ENCODE assay signal across 23 mouse cellular contexts in genomic region chr12:58827864-58828263, GRCm38 (mm10).
"Had no signal": no experiment of that assay in that cellular context is flagged by ENCODE, and none has a peak within 500 bp of the region (broad histone marks: within the 10 kb centered on the region; RNA-seq: fewer than 3 reads in every experiment).

No protein-coding gene starts in this region.

- H3K4me2 ChIP-seq: kidney, embryonic 15.5 days; limb, embryonic 12.5 days; limb, embryonic 15.5 days; liver, embryonic 11.5 days; liver, embryonic 15.5 days; midbrain, embryonic 11.5 days; neural tube, embryonic 12.5 days; neural tube, embryonic 15.5 days; stomach, embryonic 15.5 days had no signal

- H3K9me3 ChIP-seq: kidney, embryonic 15.5 days; limb, embryonic 12.5 days; limb, embryonic 15.5 days; liver, embryonic 15.5 days; neural tube, embryonic 12.5 days; neural tube, embryonic 15.5 days; stomach, embryonic 15.5 days had no signal

- DNase-seq: kidney, adult 8-10 months; kidney, postnatal 14 days; kidney, postnatal 4 days; left cerebral cortex, postnatal 4 days; lung, adult 2 months; lung, postnatal 14 days; lung, postnatal 4 days; midbrain, embryonic 14.5 days; right cerebral cortex, adult 18-20 months; right cerebral cortex, postnatal 14 days; right cerebral cortex, postnatal 4 days; spleen, adult 18-20 months; thymus, adult 18-20 months; thymus, postnatal 36 days had no signal

- H3K27me3 ChIP-seq: kidney, embryonic 15.5 days; limb, embryonic 12.5 days; limb, embryonic 15.5 days; liver, embryonic 15.5 days; neural tube, embryonic 12.5 days; neural tube, embryonic 15.5 days; stomach, embryonic 15.5 days had no signal

- H3K27ac ChIP-seq: kidney, embryonic 15.5 days; limb, embryonic 12.5 days; limb, embryonic 15.5 days; liver, embryonic 15.5 days; neural tube, embryonic 12.5 days; neural tube, embryonic 15.5 days; stomach, embryonic 15.5 days had no signal

- H3K9ac ChIP-seq: kidney, embryonic 15.5 days; limb, embryonic 12.5 days; limb, embryonic 15.5 days; liver, embryonic 15.5 days; neural tube, embryonic 12.5 days; neural tube, embryonic 15.5 days; stomach, embryonic 15.5 days had no signal

- H3K36me3 ChIP-seq: kidney, embryonic 15.5 days; limb, embryonic 12.5 days; limb, embryonic 15.5 days; liver, embryonic 15.5 days; neural tube, embryonic 12.5 days; neural tube, embryonic 15.5 days; stomach, embryonic 15.5 days had no signal

- H3K4me3 ChIP-seq: kidney, embryonic 15.5 days; limb, embryonic 12.5 days; limb, embryonic 15.5 days; liver, embryonic 15.5 days; neural tube, embryonic 12.5 days; neural tube, embryonic 15.5 days; stomach, embryonic 15.5 days had no signal

- H3K4me1 ChIP-seq: kidney, embryonic 15.5 days; limb, embryonic 12.5 days; limb, embryonic 15.5 days; liver, embryonic 15.5 days; neural tube, embryonic 12.5 days; neural tube, embryonic 15.5 days; stomach, embryonic 15.5 days had no signal
